Mouse (Mus musculus) ovary, postnatal 10 days (tissue): ENCODE measurements at regions not wholly inside any gene's neighbourhood (a gene's known extent, or its start where the extent isn't known, plus 50 kb on each side); places are given as distances from the start of the nearest gene placed in this dataset.

Experiments
- DNase-seq: peaks from one replicate; pipeline ENCODE4 v3.0.0; 2022; ENCODE audit warnings: low spot score

DNA sequence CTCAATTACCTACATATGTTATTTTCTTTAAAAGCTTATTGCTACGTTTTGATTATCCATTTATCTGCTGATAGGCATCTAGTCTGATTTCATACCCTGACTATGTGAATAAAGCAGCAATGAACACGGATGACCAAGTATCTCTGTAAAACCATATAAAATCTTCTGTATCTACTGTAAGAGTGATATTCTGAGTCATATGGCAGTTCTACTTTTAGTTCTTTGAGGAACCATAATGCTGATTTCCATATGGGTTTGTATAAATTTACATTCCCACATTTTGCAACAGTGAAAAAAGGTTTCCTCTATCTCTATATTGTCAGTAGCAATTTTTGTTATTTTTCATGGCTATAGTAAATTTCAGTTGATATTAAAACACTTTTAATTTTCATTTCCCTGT lies 280.6 kb downstream of the Fsip2 start:
- DNase-seq, result no peak

DNA sequence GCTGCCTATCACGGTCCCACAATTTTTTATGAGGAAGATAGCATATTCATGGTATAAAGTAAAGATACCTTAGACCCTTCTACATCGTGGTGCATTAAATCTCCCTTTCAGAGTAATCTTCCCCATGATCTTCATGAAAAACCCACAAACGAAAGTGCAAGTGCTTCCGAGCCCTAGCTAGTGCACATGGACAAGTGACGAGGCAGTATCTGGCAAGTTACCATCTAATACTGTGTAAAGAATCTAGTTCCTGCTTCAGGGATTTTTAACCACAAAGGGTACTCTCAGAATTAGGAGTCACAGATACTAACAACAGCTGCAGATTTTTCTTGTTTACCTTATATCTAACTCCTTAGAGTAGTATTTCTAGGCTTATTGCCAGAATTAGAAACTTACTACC lies 282.8 kb downstream of the Fsip2 start:
- DNase-seq, result no peak

DNA sequence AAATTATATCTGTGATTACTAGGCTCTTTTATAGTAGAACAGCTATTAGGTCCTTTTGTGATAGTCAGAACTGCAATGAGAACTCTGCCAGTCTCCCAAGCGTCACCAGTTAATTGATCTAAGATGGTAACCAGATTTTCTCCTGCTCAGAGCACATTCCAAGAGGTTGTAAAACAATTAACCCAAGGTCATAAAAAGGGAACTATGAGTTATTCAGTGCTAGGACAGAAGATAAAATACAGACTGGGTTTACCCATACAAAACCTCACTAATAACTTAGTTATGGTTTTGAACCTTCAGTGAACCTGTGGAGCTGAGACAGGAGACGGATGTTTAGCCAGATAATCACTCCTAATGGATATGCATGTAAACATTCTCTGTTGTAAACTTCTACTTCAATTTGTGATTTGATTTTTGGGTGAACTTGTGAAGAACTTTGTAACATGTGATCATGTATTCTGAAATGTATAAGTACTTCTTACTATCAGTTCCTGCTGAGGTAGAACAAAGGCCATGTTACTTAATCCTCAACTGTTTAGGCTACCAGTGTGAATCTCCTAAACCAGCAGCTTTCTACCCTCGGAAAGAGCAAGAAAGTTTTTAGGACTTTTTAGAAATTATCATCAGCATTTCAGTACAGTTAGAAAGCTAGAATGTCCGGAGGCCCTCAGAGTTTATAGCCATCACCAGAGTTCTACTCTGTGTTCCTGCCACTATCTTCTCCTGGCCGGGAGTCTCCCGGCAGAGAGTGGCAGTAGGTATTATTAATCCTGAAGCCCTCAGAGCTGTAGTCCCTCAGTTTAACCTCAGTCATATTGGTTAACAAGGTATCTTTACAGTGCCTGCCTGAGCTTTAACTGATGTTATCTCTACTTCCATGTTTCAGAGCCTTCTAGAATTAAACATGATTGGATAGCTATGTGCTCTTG lies 308.0 kb downstream of the Fsip2 start:
- no peak for DNase-seq

DNA sequence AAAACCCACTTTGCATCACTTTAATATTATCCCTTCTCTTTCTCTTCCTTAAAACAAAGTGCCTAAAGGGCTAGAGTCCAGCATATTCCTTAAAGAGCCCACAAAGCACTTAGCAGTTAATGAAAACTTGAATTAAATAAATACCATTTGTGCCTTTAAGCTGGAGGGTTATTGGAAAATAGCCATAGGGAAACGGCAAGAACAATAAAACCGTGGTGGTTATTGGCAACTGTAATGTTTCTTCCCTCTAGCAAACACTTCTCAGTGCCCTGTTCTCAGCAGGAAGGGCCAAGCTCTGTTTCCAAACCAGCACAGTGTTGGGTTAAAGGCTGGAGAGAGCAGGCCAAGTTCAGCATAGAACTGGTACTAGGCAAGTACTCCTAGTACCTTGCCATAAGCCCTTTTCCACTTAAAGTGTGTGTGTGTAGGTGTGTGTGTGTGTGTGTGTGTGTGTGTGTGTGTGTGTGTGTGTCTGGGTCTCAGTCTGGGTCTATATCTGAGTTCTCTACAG lies 313.4 kb downstream of the Fsip2 start:
- DNase-seq, result no peak

DNA sequence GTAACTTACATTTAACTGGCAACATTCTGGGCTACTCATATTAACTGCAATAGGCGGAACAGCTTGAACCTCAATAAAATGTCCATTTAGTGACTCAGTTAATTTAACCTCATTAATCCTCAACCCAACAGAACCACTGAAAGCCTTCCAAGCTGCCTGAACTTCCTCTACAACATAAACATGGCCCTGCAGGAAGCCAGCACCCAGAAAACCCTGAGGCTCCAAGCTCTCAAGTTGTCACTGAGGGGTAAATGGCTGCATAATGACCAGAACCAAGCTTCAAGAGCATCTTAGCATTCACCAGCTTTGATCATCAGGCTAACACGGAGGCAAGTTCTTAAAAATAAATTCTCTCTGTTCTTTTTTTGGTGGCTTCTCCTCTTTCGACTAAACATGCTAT lies 315.2 kb downstream of the Fsip2 start:
- no peak for DNase-seq

DNA sequence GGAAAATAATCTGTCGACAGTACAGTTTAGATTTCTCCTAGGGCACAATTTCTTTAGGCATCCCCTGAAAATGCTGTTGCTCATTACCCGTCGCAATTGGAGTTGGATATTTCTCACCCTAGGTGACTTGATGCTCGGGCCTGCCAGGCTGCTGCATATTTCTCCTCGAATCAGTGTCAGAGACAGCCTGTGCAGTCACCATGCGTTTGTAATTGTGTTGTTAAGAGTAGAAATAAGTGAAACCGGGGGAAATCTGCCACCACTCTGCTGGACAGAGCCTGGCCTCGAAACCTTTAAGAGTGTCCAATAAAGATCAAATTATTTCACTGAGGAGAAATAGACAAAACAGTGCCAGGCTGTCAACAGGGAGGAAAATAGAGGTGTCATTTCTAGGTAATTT lies 340.7 kb upstream of the Zc3h15 start:
- DNase-seq, result no peak

DNA sequence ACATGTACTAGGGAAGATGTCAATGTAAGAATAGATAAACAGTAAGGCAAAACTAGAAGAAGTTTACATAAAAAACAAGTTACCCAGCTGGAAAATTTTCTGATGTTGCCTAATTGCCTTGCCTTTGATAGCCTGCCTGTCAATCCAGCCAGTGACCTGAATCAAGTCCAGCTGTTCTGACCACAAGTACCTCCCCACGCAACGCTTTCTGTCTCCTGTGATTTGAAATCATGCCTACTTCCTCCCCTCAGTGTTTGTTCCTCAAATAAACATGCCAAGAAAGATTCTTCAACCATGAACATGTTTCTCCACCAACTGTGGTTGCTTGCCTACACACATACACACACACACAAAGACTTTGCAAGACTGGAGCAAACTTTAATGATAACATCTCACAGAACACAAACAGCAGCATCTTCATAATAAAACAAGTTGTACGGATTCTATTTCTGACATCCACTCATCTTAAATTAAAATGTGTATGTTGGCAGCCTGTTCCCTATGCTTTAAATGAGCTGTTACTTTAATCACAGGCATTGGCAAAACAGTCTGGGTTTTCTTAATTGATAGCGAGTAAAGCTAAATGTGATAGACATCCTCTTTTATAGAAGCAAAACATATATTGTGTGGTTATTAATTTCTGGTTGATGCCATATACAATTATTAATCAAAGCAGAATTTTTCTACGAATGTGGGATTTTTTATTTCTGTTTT lies 312.0 kb upstream of the Zc3h15 start:
- DNase-seq, result no peak

DNA sequence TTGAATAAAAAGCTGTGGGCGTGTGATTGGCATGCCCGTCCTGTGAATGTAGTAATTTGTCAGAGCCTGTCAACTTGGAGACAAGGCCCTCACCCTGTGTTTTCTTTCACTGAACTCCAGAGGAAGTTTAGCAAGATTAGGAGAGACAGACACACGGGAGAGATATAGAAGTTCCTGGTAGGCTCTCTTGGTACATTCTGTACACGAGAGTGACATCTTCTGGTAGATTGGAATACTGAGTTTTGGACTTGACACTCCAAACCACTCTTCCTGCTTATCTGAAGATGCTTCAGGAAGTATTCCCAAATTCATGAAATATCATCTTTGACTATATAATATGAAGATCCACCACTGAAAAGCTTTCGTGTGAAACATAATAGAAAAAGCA lies 311.5 kb upstream of the Zc3h15 start:
- no peak for DNase-seq

DNA sequence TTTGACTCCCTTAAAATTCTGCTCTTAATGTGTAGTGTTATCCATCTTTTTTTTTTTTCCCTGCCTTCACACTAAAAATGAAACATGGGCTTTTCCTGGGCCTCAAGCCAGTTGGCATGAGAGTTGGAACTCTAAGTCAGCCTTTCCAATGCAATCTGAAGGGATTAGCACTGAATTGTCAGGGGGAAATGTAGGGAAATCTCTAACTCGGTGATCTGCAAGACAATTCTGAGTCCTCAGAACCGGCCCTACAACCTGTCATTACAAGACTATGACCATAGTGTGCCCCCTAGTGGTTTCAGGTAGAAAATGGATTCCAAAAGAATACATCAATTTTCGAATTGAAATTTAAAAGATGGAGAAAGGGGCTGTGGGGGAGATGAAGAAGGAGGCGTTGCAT lies 306.9 kb upstream of the Zc3h15 start:
- DNase-seq, result peak; percentile 6

DNA sequence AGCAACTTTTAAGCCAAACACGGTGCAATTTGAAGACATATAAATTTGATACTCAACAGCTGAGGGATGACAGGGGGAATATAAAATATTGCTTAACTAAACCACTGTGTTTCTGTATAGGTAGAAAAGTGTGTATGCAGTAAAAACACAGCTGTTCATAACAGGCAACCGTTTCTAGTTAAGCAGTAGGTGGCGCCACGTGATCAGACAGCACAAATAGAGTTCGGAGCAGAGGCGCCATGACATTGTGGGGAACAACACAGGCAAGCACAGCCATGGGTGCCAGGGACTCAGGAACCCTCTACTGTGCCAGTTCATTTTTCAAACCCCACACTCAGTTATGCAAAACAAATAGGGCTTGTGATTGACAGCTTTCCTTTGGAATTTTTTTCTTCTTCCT lies 304.1 kb upstream of the Zc3h15 start:
- DNase-seq, result no peak
